Mouse (Mus musculus): ENCODE measurements around the gene Btnl6.
A peak's percentile ranks its signal among the peaks of the same experiment; 100 is the strongest.

Btnl6 gene

DNA sequence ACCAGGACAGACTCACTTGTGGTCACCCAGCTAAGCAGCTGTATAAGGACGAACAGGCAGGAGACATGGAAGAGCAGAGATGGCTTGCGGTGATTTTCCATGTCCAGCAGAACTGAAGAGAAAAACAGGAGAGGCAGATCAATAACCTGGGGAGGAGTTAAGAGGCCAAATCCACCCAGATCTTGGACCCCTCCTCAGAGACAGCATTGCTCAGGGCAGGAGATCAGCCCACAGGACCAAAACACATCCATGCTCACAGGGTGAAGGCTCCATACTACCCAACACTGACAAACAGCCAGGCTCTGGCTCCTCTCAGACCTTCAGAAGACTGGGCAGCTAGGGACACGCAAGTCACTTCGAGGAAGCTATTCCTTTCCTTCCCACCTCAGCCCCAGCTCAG, at the start of gene Btnl6:
TSS of gene Btnl6 (minus strand) at position 101 of the 400 bp plus-strand sequence.
- no peak for DNase-seq (ENCODE audit: low read depth, low spot score)
- no peaks in the 10 kb centered on the region for H3K27me3 ChIP-seq (ENCODE audit: control insufficient read depth, insufficient read depth, low read length, poor library complexity, severe bottlenecking)

DNA sequence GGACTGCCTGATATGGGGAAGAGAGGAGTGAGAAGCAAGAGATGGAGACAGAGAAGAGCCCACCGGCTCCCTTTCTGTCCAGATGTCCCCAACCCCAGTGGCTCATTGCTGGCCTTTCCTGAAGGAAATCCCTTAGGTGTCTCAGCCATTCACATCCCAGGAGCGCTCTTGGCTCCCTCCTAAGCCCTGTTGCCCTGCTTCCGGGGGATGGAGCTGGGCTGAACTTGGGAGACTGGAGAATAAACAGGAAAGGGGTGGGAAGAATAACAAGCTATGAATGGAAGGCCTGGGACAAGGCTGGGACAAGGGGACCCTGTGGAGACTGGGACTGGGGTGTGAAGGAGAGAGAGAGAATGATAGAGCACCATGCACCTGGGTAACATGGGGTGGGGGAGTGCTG, 47.6 kb upstream of the Btnl6 start:
- DNase-seq (ENCODE audit: low read depth, low spot score), result no peak
- no peaks in the 10 kb centered on the region for H3K36me3 ChIP-seq (ENCODE audit: control insufficient read depth, insufficient read depth, low read length, poor library complexity, severe bottlenecking)
- H3K27me3 ChIP-seq (ENCODE audit: control insufficient read depth, insufficient read depth, low read length, poor library complexity, severe bottlenecking), result no peaks in the 10 kb centered on the region; the same call in 1 of the 2 replicates

More for the DNA sequence above, at the start of gene Btnl6:
- H3K36me3 ChIP-seq (ENCODE audit: control insufficient read depth, insufficient read depth, low read length, poor library complexity, severe bottlenecking), result no peaks in the 10 kb centered on the region

DNA sequence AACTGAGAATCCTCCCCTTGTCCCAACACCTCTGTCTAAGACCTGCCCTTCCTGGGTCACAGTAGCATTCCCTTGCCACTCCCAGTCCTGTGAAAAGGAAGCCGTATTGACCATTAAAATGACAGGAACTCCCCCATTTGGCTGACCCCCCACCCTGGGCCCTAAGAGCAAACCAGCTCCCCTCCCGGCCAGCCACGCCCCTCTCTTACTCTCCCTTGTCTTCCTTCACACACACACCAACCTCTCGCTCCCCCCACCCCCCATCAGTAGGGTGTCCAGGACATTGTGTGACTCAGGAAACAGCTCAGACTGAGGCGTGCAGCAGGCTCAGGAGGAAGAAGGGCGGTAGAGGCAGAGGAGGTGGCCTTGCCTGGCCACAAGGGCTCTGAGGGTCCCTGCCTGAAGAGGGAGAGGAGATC, 46.9 kb upstream of the Btnl6 start, which contains the start of gene Notch4:
TSS of gene Notch4 (plus strand) at position 266 of the 419 bp plus-strand sequence.
- Histone ChIP-seq H3K27me3 (ENCODE audit: control insufficient read depth, insufficient read depth, low read length, poor library complexity, severe bottlenecking) (no peaks in the 10 kb centered on the region; the same call in 1 of the 2 replicates), H3K36me3 (ENCODE audit: control insufficient read depth, insufficient read depth, low read length, poor library complexity, severe bottlenecking) (no peaks in the 10 kb centered on the region)
- no peak for DNase-seq (ENCODE audit: low read depth, low spot score)

DNA sequence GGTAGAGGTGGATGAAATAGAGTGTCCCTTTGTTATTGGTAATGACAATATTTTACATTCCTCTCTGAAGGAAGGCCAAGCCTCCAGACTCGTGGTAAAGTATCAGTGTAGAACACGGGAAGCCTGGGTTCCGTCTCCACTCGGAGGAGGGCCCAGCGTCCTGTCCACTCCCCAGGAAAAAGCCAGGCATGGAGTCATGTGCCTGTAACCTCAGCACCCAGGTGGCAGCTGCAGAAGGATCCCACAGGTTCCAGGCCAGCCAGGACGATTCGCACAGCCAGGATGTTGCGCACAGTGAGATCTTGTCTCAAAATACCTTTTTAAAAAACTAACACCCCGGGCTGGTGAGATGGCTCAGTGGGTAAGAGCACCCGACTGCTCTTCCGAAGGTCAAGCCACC, 46.2 kb upstream of the Btnl6 start:
- no peak for DNase-seq (ENCODE audit: low read depth, low spot score)
- Histone ChIP-seq H3K27me3 (ENCODE audit: control insufficient read depth, insufficient read depth, low read length, poor library complexity, severe bottlenecking) (no peaks in the 10 kb centered on the region; the same call in 1 of the 2 replicates), H3K36me3 (ENCODE audit: control insufficient read depth, insufficient read depth, low read length, poor library complexity, severe bottlenecking) (no peaks in the 10 kb centered on the region)

DNA sequence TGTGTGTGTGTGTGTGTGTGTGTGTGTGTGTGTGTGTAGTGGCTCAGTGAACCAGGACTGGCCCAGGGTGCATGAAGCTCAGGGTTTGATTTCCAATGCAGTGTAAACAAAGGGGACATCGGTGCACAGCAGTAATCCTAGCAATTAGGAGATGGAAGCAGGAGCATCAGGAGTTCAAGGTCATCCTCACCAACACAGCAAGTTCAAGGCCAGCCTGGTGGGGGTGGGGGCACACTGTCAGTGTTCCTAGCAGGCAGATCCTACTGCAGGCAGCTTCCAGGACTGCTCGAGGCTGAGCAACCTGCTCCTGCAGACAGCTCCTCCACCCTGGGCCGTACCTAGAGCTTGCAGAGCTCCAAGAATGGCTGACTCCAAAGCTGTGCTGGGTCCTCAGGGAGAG, 45.4 kb upstream of the Btnl6 start:
- DNase-seq (ENCODE audit: low read depth, low spot score), result no peak
- no peaks in the 10 kb centered on the region; the same call in 1 of the 2 replicates for H3K27me3 ChIP-seq (ENCODE audit: control insufficient read depth, insufficient read depth, low read length, poor library complexity, severe bottlenecking)
- H3K36me3 ChIP-seq (ENCODE audit: control insufficient read depth, insufficient read depth, low read length, poor library complexity, severe bottlenecking), result no peaks in the 10 kb centered on the region

DNA sequence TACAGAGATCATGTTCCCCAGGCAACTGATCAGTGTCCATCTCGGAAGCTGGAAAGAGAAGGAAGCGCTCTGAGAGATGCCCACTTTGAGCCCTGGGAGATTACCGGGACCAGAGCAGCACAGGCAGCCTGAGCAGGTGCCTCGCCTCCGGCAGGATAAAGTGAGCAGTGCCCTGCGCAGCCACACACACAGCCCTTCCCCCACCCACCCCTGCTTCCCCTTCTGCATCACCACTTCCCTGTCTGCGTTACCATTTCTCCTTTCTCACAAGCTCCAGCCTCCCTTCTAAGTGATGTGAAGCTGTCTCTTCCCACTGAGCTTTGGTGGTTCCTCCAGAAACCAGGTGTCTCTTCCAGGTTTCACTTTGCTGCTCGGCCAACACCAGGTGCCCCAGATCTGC, 44.0 kb upstream of the Btnl6 start:
- no peaks in the 10 kb centered on the region for H3K36me3 ChIP-seq (ENCODE audit: control insufficient read depth, insufficient read depth, low read length, poor library complexity, severe bottlenecking)
- no peaks in the 10 kb centered on the region; the same call in 1 of the 2 replicates for H3K27me3 ChIP-seq (ENCODE audit: control insufficient read depth, insufficient read depth, low read length, poor library complexity, severe bottlenecking)
- DNase-seq (ENCODE audit: low read depth, low spot score), result peak; percentile 85

DNA sequence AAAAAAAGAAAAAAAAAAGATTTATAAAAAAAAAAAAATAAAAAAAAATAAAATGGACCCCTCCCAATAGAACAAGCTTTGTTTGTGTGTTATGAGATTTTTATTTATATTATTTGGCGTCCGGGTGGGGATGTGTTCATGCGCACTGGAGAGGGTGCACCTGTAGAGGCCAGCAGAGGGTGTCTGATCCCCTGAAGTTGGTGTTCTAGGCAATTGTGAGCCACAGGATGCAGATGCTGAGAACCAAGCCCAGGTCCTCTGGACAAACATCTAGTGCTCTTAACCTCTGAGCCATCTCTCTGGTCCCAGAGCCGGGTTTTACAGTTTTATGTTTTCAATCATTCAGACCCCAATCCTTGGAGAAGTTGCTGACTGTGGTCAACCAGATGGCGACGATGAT, 43.3 kb upstream of the Btnl6 start:
- Histone ChIP-seq H3K27me3 (ENCODE audit: control insufficient read depth, insufficient read depth, low read length, poor library complexity, severe bottlenecking) (no peaks in the 10 kb centered on the region; the same call in 1 of the 2 replicates), H3K36me3 (ENCODE audit: control insufficient read depth, insufficient read depth, low read length, poor library complexity, severe bottlenecking) (no peaks in the 10 kb centered on the region)
- peak; percentile 31 for DNase-seq (ENCODE audit: low read depth, low spot score)

DNA sequence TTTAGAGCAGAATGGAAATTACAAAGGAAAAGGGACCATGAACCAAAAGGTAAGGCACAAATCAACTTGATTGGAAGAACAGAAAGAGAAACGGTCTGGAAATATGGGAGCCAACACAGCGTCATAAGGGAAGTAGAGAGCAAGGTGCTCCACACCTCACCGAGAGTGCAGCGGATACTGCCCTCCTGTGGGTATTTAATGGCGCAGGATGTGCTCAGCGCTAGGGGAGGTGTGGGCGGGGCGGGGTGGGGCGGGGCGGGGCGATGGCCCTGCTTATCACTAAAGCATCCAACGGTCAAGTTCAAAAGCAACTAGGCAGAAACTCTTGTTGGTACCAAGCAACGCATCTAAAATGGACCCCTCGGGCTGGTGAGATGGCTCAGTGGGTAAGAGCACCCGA, 42.7 kb upstream of the Btnl6 start:
- H3K36me3 ChIP-seq (ENCODE audit: control insufficient read depth, insufficient read depth, low read length, poor library complexity, severe bottlenecking), result no peaks in the 10 kb centered on the region
- H3K27me3 ChIP-seq (ENCODE audit: control insufficient read depth, insufficient read depth, low read length, poor library complexity, severe bottlenecking), result no peaks in the 10 kb centered on the region; the same call in 1 of the 2 replicates
- DNase-seq (ENCODE audit: low read depth, low spot score), result peak; percentile 68

DNA sequence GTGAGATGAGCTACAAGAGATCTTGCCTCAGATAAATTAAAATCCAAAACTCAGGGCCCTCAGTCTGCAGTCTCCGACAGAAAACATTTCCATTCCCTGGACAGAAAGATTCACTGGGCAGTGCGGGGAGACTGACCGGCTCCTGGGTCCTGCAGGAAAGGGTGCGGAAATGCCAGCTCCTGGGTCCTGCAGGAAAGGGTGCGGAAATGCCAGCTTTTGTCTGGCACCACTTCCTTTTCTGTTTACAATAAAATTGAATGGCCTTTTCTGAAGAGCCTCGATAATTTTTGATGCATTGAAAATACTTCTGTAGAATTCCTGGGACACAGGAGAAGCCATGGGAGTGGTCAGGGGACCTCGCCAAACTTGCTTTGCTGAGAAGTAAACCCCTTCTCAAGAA, 42.0 kb upstream of the Btnl6 start:
- Histone ChIP-seq H3K36me3 (ENCODE audit: control insufficient read depth, insufficient read depth, low read length, poor library complexity, severe bottlenecking) (no peaks in the 10 kb centered on the region), H3K27me3 (ENCODE audit: control insufficient read depth, insufficient read depth, low read length, poor library complexity, severe bottlenecking) (no peaks in the 10 kb centered on the region; the same call in 1 of the 2 replicates)

DNA sequence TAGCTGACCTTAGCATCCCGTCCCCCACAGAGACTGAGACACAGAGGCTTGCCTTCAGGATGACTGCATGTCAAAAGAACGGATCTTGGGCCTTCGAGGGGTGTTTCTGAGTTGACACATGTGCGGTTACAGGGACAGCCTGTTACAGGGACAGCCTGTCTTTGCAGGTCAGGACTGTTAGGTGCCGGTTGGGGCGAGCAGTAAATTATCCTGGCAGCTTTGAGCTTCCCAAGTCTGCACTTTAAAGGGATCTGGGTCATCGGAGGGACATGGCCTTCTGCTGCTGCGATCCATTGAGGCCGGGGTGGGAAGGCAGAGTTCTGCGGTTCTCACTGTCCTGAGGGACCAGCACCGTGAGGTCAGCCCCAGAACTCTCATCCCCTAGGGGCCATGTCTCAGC, 40.3 kb upstream of the Btnl6 start:
- no peak for DNase-seq (ENCODE audit: low read depth, low spot score)
- Histone ChIP-seq H3K27me3 (ENCODE audit: control insufficient read depth, insufficient read depth, low read length, poor library complexity, severe bottlenecking) (no peaks in the 10 kb centered on the region; the same call in 1 of the 2 replicates), H3K36me3 (ENCODE audit: control insufficient read depth, insufficient read depth, low read length, poor library complexity, severe bottlenecking) (no peaks in the 10 kb centered on the region)

More for the DNA sequence above, 42.0 kb upstream of the Btnl6 start:
- no peak for DNase-seq (ENCODE audit: low read depth, low spot score)

DNA sequence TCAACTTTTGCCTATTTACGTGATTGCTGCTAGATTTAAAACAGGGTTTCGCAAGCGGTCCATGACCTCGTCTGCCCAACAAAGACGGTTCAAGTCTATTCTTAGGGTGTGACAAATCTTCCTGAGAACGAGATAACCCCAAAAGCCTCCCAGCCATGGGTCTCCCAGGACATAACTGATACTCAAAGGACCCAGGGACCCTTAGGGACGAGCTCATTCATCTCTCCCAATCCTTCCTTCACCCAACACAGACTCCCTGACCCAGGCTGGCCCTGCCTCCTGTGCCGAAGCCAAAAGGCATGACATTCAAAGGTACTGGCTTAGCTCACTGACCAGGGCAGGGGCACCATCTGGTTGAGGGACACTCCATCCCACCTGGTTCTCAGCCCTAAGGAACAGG, 39.3 kb upstream of the Btnl6 start:
- H3K27me3 ChIP-seq (ENCODE audit: control insufficient read depth, insufficient read depth, low read length, poor library complexity, severe bottlenecking), result no peaks in the 10 kb centered on the region; the same call in 1 of the 2 replicates
- no peaks in the 10 kb centered on the region for H3K36me3 ChIP-seq (ENCODE audit: control insufficient read depth, insufficient read depth, low read length, poor library complexity, severe bottlenecking)
- no peak for DNase-seq (ENCODE audit: low read depth, low spot score)

DNA sequence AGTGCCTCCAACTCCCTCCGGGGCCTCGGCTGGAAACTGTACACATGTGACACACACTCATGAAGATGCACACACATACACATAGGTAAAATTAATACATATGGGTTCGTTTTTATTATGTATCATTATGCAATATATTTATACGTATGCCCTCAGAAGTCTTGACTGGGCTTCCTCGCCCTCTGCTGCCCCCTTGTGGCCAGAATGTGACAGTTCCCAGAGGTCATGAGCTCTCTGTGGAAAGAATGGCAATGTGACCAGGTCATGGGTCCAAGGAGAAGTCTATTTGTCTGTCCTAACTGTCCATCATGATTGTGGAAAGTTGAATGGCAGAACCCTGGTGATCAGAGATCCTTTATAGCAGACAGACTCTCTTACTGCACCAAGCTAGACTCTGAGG, 38.3 kb upstream of the Btnl6 start:
- DNase-seq (ENCODE audit: low read depth, low spot score), result peak; percentile 89
- Histone ChIP-seq H3K27me3 (ENCODE audit: control insufficient read depth, insufficient read depth, low read length, poor library complexity, severe bottlenecking) (no peaks in the 10 kb centered on the region), H3K36me3 (ENCODE audit: control insufficient read depth, insufficient read depth, low read length, poor library complexity, severe bottlenecking) (no peaks in the 10 kb centered on the region)

DNA sequence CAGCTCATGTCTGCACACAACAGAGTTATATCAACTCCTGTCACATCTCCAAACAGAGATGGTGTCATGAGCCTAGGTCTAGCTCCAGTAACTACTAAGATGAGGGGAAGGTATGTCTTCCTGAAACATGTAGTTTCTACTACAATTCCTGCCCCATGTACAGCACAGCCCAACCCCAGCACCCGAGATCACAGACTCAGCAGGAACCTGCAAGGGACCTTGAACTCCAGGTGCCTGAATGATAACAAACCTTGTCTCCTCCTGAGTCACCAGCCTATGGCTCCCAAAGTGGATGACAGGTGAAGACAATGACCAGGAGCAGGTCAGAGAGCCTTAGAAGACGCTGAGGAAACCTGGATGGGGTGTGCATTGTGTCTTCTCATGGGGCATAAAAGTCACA, 32.7 kb upstream of the Btnl6 start:
- no peaks in the 10 kb centered on the region for H3K36me3 ChIP-seq (ENCODE audit: control insufficient read depth, insufficient read depth, low read length, poor library complexity, severe bottlenecking)
- H3K27me3 ChIP-seq (ENCODE audit: control insufficient read depth, insufficient read depth, low read length, poor library complexity, severe bottlenecking), result no peaks in the 10 kb centered on the region
- no peak for DNase-seq (ENCODE audit: low read depth, low spot score)

DNA sequence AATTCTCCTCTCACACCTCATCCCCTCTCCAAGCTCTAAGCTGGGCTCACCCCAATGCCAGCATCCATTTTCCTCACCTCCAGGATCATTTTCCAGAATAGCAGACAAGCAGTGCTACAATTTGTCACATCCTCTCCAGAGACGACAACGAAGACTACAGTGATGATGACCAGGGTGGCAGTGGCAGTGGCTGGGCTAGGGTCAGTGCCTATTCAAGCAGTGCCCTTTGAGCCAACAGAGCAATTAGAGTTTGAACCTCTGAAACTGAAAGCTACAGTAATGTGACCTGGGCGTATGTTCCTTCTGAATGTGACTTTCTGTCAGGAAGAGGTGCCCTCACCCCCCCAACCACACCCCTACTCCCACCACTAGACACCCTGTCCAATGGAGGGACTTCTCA, 32.0 kb upstream of the Btnl6 start:
- DNase-seq (ENCODE audit: low read depth, low spot score), result no peak
- no peaks in the 10 kb centered on the region for H3K36me3 ChIP-seq (ENCODE audit: control insufficient read depth, insufficient read depth, low read length, poor library complexity, severe bottlenecking)
- H3K27me3 ChIP-seq (ENCODE audit: control insufficient read depth, insufficient read depth, low read length, poor library complexity, severe bottlenecking), result no peaks in the 10 kb centered on the region

DNA sequence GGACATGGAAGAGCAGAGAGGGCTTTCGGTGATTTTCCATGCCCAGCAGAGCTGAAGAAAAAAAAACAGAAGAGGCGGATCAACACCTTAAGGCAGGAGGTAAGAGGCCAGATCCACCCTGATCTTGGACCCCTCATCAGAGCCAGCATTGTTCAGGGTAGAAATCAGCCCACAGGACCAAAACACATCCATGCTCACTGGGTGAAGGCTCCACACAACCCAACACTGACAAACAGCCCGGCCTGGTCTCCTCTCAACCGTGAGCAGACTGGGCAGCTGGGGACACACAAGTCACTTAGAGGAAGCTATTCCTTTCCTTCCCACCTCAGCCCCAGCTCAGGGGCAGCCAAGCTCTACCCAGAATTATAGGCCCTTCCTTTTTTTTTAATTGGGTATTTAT, 30.4 kb upstream of the Btnl6 start:
- Histone ChIP-seq H3K36me3 (ENCODE audit: control insufficient read depth, insufficient read depth, low read length, poor library complexity, severe bottlenecking) (no peaks in the 10 kb centered on the region), H3K27me3 (ENCODE audit: control insufficient read depth, insufficient read depth, low read length, poor library complexity, severe bottlenecking) (no peaks in the 10 kb centered on the region)
- DNase-seq (ENCODE audit: low read depth, low spot score), result no peak

DNA sequence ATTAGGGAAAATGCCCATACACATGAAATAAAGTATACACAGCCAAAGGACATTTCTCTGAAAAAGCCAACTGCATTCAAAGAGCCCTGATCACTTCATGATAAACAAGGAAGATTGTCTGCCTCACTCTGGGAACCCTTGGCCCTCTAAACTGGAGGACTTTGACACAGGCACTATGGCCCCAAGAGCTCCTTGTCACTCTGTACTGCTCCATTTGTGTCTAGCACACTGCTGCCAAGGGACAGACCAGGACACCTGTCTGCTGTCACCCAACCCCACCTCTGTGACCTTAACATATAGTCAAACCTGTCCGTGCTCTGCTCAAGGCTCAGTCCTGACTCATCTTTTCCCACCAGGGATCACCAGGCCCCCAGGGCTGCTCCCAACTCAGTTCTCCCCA, 29.6 kb upstream of the Btnl6 start:
- DNase-seq (ENCODE audit: low read depth, low spot score), result no peak
- Histone ChIP-seq H3K36me3 (ENCODE audit: control insufficient read depth, insufficient read depth, low read length, poor library complexity, severe bottlenecking) (no peaks in the 10 kb centered on the region), H3K27me3 (ENCODE audit: control insufficient read depth, insufficient read depth, low read length, poor library complexity, severe bottlenecking) (no peaks in the 10 kb centered on the region)

Data from splenic B cell, adult 2 months (primary cell).